Mouse (Mus musculus): ENCODE measurements around the gene Prpf39. TPM values are rescaled to one million over a fixed set of nuclear protein-coding genes. Genes with fewer than 3 reads are reported as not detected.

Prpf39 gene
- polyA plus RNA-seq, 1 experiment from 2014 or later: 27.9 TPM

GRCm38 (mm10) chr12:65108746-65109145, 72.6 kb downstream of the Prpf39 start:
- ATAC-seq: no peak
- Histone ChIP-seq H3K4me2 (replicated peaks; ENCODE audit: low read depth, low read length) (no peak overlapping the region), H3K9ac (replicated peaks; ENCODE audit: low read depth) (no peak overlapping the region), H3K4me3 (ENCODE audit: low read depth, low read length) (no peak overlapping the region), H3K27ac (ENCODE audit: low read length) (no peak overlapping the region), H3K9me3 (ENCODE audit: low read length) (no peaks in the 10 kb centered on the region), H3K27me3 (replicated peaks; ENCODE audit: insufficient read depth, low read length) (no peaks in the 10 kb centered on the region), H3K4me1 (ENCODE audit: insufficient read depth, low read depth, low read length) (no peaks in the 10 kb centered on the region), H3K36me3 (ENCODE audit: insufficient read depth, low read length) (no peaks in the 10 kb centered on the region)
- TF ChIP-seq CTCF (IDR thresholded peaks at IDR 0.05): no peak
- TF ChIP-seq EP300 (IDR thresholded peaks at IDR 0.05): no peak
- no peak for DNase-seq (ENCODE audit: low spot score)
- 89% methylated on average over 1 of the region's 1 CpGs for WGBS

GRCm38 (mm10) chr12:65111503-65111902, 75.4 kb downstream of the Prpf39 start:
- no peaks in the 10 kb centered on the region for H3K27me3 ChIP-seq (replicated peaks; ENCODE audit: insufficient read depth, low read length)
- no peak for DNase-seq (ENCODE audit: low spot score)
- ATAC-seq: no peak
- no peaks in the 10 kb centered on the region for H3K9me3 ChIP-seq (ENCODE audit: low read length)
- no peak for TF ChIP-seq EP300 (IDR thresholded peaks at IDR 0.05)
- no peak for TF ChIP-seq CTCF (IDR thresholded peaks at IDR 0.05)
- WGBS: 92% methylated on average over 3 of the region's 3 CpGs
- H3K4me2 ChIP-seq (replicated peaks; ENCODE audit: low read depth, low read length): no peak overlapping the region
- no peak overlapping the region for H3K4me3 ChIP-seq (ENCODE audit: low read depth, low read length)
- no peaks in the 10 kb centered on the region for H3K4me1 ChIP-seq (ENCODE audit: insufficient read depth, low read depth, low read length)
- H3K27ac ChIP-seq (ENCODE audit: low read length): no peak overlapping the region
- no peaks in the 10 kb centered on the region for H3K36me3 ChIP-seq (ENCODE audit: insufficient read depth, low read length)
- H3K9ac ChIP-seq (replicated peaks; ENCODE audit: low read depth): no peak overlapping the region

DNA sequence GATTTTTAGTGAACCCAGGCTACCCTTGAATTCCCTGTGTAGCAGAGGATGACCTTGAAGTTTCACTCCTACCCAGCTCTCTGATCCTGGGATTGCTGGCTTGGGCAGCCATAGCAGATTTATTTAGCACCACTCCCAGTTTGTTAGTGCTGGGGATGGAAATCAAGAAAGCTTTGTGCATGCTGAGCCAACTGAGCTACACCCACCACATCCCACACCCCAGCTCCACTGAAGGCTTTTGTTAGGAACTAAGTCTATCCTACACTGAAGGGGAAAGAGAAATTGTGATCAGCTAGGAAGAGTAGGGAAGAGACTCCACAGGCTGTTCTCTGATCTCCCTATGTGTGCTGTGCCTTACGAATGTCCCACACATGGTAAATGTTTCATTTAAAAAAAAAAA, 76.7 kb downstream of the Prpf39 start:
- Histone ChIP-seq H3K27me3 (replicated peaks; ENCODE audit: insufficient read depth, low read length) (no peaks in the 10 kb centered on the region), H3K4me1 (ENCODE audit: insufficient read depth, low read depth, low read length) (no peaks in the 10 kb centered on the region), H3K4me3 (ENCODE audit: low read depth, low read length) (no peak overlapping the region), H3K9me3 (ENCODE audit: low read length) (no peaks in the 10 kb centered on the region), H3K4me2 (replicated peaks; ENCODE audit: low read depth, low read length) (no peak overlapping the region), H3K9ac (replicated peaks; ENCODE audit: low read depth) (no peak overlapping the region), H3K27ac (ENCODE audit: low read length) (no peak overlapping the region), H3K36me3 (ENCODE audit: insufficient read depth, low read length) (no peaks in the 10 kb centered on the region)
- 96% methylated on average over 1 of the region's 1 CpGs for WGBS
- no peak for TF ChIP-seq EP300 (IDR thresholded peaks at IDR 0.05)
- no peak for TF ChIP-seq CTCF (IDR thresholded peaks at IDR 0.05)
- DNase-seq (ENCODE audit: low spot score) (no peak), ATAC-seq (no peak)

Other genes starting within 250 kb of the Prpf39 start
- 2.5 and 3.2 TPM in 2 replicates for gene Gm527, start 118.4 kb upstream of the Prpf39 start, polyA plus RNA-seq (2015; fragmentation: Nextera tagmentation; extraction: Ambion mirVana)
- gene Klhl28, start 70.8 kb upstream of the Prpf39 start, polyA plus RNA-seq (2015; fragmentation: Nextera tagmentation; extraction: Ambion mirVana): 14.0 and 14.1 TPM in 2 replicates
- 18.2 and 20.5 TPM in 2 replicates for gene Togaram1, start 70.5 kb upstream of the Prpf39 start, polyA plus RNA-seq (2015; fragmentation: Nextera tagmentation; extraction: Ambion mirVana)
- gene Fkbp3, start 37.7 kb downstream of the Prpf39 start, polyA plus RNA-seq (2015; fragmentation: Nextera tagmentation; extraction: Ambion mirVana): 131 and 141 TPM in 2 replicates
- 3.7 and 4.1 TPM in 2 replicates for gene Fancm, start 39.3 kb downstream of the Prpf39 start, polyA plus RNA-seq (2015; fragmentation: Nextera tagmentation; extraction: Ambion mirVana)
- 3.2 and 4.3 TPM in 2 replicates for gene Mis18bp1, start 136.3 kb downstream of the Prpf39 start, polyA plus RNA-seq (2015; fragmentation: Nextera tagmentation; extraction: Ambion mirVana)
- gene Wdr20rt, start 189.2 kb downstream of the Prpf39 start, polyA plus RNA-seq (2015; fragmentation: Nextera tagmentation; extraction: Ambion mirVana): not detected in 2 replicates